Mouse (Mus musculus): ENCODE results near the gene Rpl41.

Rpl41 gene

DNA sequence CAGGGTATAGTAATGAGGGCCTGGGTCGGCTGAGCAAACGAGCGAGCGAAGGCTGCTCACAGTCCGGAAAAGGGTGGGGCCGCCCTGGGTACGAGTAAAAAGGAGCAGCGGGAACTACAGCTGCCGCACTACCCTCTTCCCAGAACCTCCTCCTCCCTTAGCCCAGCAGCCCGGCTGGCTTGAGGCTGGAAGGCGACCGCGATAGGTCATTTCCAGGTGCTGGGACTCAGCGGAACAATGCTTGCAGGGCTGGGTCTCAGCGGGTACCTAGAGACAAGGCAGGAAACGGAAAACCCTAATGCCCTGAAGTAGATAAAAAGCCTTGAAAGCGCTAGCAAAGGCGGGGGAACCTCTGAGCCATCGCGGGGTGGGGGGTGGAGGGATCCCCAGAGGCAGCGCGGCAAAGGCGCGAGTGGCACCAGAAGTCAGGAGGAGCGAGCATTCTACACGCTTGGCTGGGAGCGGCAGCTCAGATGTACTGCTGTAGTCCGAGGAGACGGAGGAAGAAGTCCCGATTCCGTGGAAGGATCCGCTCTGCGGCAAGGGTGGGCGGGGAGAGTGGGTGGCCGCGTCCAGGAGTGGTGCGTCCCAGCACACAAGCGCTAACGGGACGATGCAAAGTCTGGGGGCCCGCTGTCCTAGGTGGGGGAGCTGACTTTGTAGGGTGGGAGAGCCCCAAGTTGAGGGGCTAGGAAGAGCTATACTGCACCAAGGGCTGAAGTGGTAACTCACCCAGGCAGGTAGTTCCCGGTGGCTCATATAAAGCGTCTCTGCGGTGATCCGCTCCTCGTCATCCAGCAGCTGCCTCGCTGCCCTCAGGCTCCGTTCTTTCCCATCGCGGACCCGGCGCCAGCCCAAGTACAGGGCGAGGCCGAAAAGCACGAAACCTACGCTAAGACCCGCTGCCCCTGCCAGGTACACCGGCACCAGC is 24.1 kb downstream of the Rpl41 start:
- WGBS, result 1% methylated on average over 58 of the region's 58 CpGs

DNA sequence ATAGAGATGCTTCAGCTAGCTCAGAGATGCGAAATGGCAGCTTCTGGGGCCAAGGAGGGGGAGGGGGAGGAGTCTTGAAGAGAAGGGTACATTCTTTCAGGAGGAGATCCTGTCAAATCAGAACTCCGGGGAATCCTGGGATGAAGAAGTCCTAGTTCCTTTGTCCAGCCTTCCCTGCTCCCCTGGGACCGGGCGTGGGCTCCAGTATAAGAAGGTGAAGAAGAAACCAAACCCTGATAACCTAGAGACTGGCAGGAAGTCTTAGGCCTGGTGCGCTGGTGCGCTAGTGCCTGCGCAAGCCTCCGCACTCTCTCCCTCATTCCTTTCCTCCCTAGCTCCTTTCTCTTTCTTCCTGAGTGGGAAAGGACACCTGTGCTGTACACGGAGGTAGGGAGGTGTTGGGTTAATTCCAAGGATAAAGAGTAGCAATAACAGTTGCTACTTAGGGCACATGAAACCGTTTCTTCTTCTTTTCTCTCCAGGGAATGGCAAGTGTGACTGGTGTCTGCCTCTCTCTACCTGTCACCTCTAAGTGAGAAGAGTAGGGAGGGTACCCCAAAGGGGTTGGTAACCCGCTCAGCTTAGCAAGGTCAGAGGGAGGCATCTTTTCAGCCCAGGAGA is 24.9 kb downstream of the Rpl41 start:
- WGBS, result 61% methylated on average over 11 of the region's 11 CpGs

DNA sequence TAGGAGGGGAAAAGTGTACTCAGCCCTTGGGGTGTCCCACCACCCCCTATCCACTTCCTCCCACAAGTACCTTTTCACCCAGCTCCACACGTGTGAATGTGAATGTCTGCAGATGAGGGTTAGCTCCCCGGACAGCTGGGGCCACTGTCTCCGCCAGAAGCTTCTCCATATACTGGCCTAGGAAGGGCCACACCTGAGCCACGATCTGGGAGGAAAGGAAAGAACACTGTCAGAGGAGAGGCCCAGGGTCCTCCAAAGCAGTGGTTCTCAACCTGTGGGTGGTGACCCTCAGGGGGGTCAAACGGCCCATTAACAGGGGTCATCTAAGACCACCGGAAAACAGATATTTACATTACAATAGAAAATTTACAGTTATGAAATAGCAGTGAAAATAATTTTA is 26.8 kb downstream of the Rpl41 start:
- 90% methylated on average over 6 of the region's 6 CpGs for WGBS

DNA sequence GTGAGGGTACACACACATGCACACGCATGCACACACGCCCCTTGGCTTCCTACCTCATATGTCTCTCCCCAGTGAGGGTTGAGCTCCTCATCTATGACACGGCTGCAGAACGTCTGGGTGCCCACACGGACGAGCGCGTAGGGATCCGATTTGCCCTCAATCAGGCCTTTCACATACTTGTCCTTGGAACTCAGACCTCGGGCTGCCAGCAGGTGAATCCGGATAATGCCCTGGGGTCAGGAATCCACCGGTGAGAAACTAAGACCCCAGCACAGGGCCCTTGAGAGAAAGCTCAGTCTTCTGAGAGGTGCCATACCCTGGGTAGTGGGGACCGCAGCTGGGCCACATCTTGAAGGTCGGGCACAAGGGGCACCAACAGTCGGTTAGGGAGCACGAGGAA is 28.5 kb downstream of the Rpl41 start:
- WGBS, result 93% methylated on average over 16 of the region's 16 CpGs

DNA sequence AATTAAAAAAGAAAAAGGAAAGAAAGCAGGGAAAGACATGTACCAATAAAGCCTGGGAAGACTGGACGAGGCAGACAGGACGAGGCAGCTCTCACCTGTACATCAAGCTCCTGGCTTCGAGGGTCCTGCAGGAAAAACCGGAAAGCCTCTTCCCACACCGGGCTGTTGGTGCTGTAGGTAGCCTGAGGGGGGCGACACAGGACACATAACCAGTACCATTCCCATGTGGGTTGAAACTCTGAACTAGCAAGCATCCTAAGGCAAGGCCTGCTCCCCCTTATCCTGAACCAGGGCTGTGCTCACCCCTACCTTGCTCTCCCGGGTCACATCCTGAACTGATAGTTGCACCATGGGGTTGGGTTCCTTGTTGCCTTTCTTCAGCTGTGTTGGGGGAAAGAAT is 30.3 kb downstream of the Rpl41 start:
- 83% methylated on average over 7 of the region's 7 CpGs for WGBS

DNA sequence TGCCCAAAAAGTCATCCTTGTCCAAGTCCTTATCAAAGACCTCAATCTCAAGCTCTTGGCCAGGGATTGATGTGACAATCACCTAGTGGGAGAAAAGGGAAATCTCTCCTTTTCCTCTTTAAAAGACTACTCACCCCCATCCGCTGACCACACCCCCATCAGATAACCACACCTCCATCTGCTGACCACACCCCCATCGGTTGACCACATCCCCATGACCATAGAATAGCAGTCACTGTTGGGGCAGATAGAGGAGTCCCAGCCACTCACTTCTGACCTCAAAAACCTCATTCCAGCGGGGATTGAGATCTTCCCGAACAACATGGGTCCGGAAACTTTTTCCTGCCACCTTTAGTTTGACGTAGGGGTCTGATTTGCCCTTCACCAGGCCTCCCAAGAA is 32.4 kb downstream of the Rpl41 start:
- 55% methylated on average over 6 of the region's 6 CpGs for WGBS

DNA sequence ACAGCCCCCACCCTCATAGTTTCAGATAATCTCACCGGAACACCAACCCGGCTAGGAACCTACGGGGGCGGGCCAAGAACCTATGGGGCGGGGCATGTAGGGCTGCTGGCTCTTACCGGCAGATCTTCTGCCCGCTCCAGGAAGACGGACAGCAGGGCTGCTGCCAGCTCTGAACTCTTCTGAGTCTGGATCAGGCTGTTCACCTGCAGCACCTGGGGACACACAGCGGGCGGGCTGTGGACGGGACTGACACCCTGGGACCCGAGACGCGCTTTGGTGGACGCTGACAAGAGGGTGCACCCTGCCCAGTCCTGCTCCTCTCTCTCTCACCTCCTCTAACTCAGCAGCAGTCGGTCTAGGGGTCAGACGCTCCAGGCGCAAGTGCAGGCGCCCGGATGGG is 33.1 kb downstream of the Rpl41 start:
- WGBS, result 59% methylated on average over 20 of the region's 20 CpGs

DNA sequence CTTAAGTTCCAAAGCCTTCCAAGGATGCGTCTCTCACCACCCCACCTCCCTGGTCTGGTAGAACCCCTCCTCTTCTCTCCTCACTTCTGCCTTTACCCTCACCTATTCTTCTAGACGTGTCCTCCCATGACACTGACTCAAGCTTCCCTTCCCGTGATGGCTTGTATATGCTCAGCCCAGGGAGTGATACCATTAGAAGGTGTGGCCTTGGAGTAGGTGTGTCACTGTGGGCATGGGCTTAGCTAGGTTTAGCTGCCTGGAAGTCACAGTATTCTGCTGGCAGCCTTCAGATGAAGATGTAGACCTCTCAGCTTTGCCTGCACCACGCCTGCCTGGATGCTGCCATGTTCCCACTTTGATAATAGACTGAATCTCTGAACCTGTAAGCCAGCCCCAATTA is 34.1 kb downstream of the Rpl41 start:
- 91% methylated on average over 4 of the region's 4 CpGs for WGBS

DNA sequence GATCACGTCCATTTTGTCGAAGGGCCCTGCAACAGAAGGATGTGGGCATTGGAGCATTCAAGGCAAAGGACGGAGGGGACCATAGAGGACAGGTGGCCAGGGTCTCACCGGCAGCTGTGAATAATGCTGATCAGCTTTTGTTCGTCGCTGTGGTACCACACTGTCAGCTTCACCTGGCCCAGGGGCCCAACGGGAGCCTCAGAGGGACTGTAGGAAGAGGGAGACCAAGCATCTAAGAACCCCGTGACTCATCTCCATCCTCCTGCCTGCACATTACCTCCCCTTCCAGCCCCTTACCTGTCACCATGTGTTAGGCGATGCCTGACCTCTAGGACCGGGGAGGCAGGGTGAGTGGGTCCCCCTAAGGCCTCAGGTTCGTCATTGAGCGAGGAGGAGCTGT is 37.3 kb downstream of the Rpl41 start:
- WGBS, result 89% methylated on average over 12 of the region's 12 CpGs

DNA sequence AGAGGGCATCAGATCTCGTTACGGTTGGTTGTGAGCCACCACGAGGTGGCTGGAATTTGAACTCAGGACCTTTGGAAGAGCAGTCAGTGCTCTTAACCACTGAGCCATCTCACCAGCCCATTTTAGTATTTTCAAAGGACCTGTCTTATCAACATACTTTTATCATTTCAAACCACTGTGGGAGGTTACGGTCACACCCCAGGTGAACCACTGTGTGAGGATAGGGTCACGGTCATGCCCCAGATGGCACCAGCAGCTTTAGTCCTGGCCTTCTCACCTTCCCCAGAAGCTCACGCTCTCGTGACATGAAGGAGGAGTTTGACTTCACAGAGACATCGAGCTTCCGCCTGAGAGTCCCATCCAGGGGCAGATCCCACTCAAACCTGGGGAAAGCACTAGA is 37.9 kb downstream of the Rpl41 start:
- 89% methylated on average over 9 of the region's 9 CpGs for WGBS

DNA sequence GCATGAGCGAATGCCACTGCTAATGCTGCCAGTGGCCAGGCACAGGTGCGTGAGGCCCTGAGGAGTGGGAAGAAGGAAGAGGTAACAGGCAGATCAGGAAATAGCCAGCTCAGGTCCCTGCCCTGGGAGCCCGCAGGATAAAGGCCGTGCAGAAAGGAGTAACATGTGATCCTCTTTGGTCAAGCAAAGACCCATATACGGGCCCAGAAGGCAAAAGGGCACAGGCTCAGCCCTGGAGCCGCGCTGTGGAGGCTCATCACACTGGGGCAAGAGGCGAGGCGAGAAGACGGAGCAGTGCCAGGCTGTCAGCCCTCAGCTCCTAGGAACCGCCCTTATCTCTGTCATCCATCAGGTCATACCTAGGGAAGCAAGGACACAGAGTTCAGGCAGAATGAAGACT is 38.8 kb downstream of the Rpl41 start:
- 97% methylated on average over 11 of the region's 11 CpGs for WGBS

DNA sequence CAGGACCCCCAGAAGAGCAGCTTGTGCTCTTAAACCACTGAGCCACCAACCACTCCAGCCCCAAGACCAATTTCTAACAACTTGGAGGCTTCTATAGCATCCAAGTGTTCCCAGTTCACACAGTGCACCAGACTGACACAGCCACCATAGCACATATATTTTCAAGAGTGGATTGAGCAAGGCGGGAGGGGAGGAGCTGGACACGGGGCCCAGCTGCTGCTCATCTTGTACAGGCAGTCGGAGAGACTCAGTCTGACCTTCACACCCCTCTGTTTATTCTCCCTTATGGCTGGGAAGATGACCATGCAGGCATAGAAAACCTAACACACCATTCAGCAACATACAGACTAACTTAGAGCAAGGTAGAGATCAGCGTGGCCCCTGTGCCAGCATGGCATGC is 39.3 kb downstream of the Rpl41 start:
- 86% methylated on average over 4 of the region's 4 CpGs for WGBS

DNA sequence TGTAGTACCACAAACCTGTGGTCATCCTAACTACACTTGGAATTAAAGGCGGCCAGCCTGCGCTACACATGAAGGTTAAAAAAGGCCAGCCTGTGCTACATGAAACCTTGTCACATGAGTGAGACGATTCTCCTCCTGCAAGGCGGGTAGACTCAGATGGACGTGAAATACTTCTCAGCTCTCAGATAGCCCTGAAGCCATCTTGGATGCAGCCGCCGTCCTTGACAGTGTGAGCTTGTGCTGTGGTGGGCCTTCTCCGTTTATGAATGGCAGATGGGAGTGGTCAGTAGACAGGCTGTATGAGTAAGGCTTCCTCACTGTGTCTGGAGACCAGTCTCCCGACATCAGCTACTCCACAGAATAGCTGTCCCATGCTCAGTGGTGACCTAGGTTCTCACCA is 39.9 kb downstream of the Rpl41 start:
- WGBS, result 88% methylated on average over 9 of the region's 9 CpGs

DNA sequence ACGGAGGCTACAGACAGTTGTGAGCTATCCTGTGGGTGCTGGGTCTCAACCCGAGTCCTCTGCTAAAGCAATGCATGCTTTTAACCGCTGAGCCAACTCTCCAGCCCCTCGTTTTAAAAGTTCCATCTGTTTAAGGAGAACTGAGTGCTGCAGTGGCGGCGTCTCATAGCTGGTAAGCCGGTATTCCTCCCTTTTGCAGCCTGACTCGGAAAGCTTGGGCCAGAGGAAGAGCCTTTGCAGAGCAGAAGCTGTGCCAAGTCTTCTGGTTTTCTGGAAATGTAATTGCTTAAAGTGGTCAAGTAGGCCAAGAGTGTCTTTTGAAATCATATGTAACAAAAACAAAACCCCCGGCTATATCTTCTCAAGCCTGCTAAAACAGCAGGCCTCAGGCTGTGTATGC is 40.8 kb downstream of the Rpl41 start:
- 62% methylated on average over 9 of the region's 9 CpGs for WGBS

DNA sequence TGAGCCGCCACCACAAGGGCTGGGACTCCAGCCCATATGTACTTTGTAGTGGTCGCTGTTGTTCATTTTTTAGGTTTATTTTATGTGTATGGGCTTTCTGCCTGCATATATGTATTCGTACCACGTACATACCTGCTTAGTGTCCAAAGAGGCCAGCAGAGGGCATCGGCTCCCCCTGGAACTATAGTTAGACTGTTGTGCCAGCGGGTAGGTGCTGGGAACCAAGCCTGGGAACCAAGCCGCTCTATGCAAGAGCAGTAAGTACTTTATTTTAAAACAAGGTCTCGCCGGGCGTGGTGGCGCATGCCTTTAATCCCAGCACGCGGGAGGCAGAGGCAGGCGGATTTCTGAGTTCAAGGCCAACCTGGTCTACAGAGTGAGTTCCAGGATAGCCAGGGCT is 43.1 kb downstream of the Rpl41 start:
- WGBS, result 96% methylated on average over 14 of the region's 14 CpGs

DNA sequence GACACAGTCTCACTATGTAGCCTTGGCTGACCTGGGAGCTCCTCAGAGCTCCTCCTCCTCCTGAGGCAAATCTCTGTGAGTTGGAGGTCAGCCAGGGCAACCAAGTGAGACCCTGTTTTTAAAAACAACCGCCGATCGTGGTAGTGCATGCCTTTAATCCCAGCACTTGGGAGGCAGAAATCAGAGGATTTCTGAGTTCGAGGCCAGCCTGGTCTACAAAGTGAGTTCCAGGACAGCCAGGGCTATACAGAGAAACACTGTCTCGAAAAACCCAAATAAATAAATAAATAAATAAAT is 43.8 kb downstream of the Rpl41 start:
- 80% methylated on average over 5 of the region's 5 CpGs for WGBS

DNA sequence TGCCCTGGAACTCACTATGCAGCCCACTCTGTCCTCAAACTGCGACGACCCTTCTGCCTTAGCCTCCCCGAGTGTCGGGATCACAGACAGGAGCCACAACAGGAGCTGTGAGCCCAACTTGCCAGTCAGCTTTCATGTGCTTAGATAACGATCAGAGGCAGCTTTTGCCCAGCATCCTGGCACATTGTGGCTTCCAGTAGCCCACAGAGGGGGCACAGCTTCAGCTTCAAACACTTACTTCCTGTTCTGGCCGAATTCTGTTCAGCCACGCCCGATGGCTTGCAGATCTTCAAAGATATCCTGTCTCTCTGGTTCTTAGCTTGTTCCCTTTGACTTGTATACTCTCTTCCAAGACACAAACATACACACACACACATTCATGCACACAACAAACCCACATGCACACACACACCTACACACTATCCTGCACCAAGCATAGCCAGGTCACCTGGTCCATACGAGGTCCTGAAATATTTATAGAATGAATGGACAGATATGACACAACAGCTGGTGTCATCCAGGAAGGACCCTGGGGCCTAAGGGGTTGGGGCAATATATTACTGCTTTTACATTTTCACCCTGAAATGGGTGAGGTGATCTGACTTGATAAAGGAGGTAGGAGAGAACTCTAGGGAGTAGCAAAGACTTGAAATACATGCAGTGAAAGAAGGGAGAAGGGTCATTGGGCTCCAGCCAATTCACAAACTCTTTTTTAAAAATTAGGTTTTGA is 44.3 kb downstream of the Rpl41 start:
- WGBS, result 56% methylated on average over 9 of the region's 9 CpGs

DNA sequence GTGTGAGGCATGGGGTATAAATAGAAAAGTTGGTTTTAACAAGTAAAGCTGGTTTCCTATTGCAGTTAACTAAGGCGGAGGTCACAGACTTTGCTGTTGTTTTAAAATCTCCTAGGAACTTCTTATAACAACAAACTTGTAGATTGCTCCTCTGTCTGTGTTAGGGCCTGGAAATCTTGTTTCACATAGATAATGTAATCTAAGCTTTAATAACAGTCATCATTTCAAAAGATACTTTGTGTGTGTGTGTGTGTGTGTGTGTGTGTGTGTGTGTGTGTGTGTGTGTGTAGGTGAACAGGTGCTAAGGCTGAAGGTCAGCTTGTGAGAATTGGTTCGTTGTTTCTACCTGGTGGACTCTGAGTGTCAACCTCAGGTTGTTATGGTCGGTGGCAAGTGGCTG is 45.1 kb downstream of the Rpl41 start:
- 68% methylated on average over 3 of the region's 3 CpGs for WGBS

DNA sequence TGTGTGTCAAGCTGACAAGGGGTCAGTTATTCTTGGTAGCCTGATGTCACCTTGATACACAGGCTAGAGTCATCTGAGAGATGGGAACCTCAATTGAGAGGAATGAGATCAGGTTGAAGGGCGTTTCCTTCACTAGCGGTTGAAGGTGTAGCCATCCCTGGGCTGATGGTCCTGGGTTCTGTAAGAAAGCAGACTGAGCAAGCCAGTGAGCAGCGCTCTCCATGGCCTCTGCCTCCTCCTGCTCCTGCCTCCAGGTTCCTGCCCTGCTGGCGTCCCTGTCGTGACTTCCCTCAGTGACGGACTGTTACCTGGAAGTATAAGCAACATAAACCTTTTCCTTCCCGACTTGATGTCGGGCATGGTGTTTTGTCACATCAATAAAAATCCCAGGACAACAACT is 45.6 kb downstream of the Rpl41 start:
- WGBS, result 70% methylated on average over 8 of the region's 8 CpGs

DNA sequence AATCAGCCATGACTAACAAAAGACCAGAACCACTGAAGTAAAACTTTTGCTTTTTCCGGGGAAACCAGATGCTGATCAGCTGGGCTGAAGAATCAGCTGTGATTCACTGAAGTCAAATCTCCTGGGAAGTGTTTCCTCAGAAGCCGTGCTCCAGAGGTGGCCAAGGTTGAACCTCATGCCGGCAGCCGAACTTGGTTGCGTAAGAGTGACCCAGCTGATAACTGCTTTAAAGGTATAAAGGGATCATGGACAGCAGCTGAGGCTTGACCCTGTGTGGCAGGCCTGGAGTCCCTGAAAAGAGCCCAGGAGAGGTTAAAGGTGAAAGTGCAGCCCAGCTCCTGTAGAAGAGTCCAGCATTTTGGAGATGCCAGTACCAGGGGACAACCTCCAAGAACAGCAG is 46.8 kb downstream of the Rpl41 start:
- WGBS, result 89% methylated on average over 5 of the region's 5 CpGs

DNA sequence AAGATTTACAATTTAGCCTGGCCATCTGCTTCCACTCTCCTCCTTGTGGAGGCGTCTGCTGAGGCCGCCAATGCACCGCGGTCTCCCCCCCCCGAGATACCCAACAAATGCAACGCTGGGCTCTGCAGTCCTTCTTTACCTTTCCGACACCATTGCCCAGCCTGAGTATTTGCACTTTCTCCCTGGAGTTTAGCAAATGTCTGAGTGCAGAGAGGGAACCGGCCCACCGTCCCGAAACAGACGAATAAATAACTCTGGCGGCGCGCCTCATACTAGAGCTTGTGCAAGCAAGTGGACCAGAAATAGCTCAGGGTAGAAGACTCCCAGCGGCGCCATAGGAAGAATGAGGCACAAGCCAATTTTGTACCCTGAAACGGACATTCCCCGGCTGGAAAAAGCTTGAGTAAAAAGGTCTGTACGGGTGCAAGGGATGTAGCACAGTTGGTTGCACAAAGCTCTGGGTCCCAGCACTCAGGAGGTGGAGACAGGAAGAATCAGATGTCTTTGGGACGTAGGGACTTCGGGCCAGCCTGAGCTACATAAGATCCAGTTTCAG is 49.9 kb downstream of the Rpl41 start:
- WGBS, result under 1% methylated on average over 21 of the region's 21 CpGs

DNA sequence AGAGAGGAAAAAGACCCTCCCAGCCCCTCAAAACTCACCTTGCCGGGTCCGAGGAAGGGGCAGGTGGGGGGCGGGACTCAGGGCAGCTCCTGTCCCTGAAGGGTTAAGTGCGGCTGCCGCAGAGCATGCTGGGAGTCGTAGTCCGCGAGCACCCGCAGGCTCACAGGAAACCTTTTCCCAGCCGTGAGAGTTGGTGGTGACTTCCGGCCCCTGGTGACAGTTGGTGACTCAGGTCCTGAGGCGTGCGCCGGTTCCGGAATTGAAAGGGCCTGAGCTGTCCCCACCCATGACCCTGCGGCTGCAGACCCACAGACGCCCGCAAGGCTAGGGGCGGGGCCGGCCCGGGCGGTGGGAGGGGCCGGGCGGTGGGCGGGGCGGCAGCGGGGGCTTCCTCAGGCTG is 50.5 kb downstream of the Rpl41 start, which contains the start of gene Myl6b:
Gene Myl6b (minus strand): TSS at position 96 of the 400 bp plus-strand sequence.
- 0% methylated on average over 27 of the region's 27 CpGs for WGBS

Measured in cerebral cortex, adult 2 months (tissue).